Mouse (Mus musculus): ENCODE data around the gene Mindy1. TPM values are rescaled to one million over a fixed set of nuclear protein-coding genes. Genes with fewer than 3 reads are reported as not detected.
A peak's percentile ranks its signal among the peaks of the same experiment; 100 is the strongest.

The Mindy1 gene
- total and polyA plus RNA-seq, 3 experiments: 5.0 to 14.4 (median 5.4) TPM

DNA sequence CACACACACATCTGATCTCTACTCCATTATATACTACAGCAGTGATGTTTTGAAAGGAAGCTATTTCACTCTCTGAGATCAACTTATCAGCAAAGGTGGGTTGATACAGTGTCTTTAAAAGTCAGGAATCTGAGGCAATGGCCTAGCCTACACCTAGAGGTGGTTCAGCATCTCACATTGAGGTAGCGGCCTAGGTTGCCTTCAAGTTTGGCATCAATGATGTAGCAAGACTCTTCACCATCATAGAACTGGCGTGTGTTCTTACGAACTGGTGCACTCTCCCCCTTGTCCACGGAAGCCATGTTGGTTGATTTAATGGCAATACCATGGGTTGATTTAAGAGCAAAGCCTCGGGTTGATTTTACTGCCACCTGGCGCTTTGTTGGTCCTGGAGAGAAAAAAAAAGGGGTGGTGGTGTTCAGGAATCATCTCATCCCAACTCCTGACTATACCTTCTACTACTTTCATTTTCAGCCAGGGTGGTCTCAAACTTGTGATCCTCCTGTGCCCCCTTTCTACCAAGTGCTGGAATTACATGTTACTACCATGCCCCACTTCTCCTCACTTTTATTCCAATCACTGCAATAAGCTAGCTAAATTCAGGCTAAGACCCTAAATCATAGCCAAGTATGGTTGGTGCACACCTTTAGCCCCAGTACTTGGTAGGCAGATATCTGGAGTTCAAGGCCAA is 43.5 kb downstream of the Mindy1 start:
- Histone ChIP-seq H3K27me3 (replicated peaks) (no peaks in the 10 kb centered on the region), H3K4me1 (ENCODE audit: control insufficient read depth in 1 of 2, insufficient read depth in 2 of 2) (peaks cover 0 to 10% of the 10 kb centered on the region in 2 experiments; a peak in 2 of 4 replicates), H3K79me2 (replicated peaks; ENCODE audit: control insufficient read depth, extremely low read depth, insufficient read depth, poor library complexity, severe bottlenecking) (peaks cover 5% of the 10 kb centered on the region), H3K9ac (ENCODE audit: insufficient read depth, low read depth) (no peak overlapping the region), H3K9me3 (replicated peaks; ENCODE audit: low read length) (no peaks in the 10 kb centered on the region), H3K27ac (ENCODE audit: insufficient read depth, low read depth) (no peak overlapping the region), H3K4me2 (ENCODE audit: insufficient read depth, low read depth, poor library complexity, severe bottlenecking) (no peak overlapping the region), H3K36me3 (replicated peaks in 1 of 2; ENCODE audit: control insufficient read depth in 1 of 2, insufficient read depth in 1 of 2, low read length in 1 of 2) (peaks cover 83 to 99% of the 10 kb centered on the region in 2 experiments), H3K4me3 (replicated peaks in 1 of 3; ENCODE audit: low read depth in 2 of 3, low read length in 2 of 3, poor library complexity in 1 of 3) (no peak overlapping the region)
- in situ Hi-C loops (cut with MboI; ENCODE audit: low pct_ligation_motif_present, low pct_unique_long_range_greater_than_20kb, low sequenced_read_pairs) (no loop called here), dilution Hi-C loops (cut with MboI; ENCODE audit: extremely low pct_ligation_motif_present, extremely low pct_unique_long_range_greater_than_20kb, low sequenced_read_pairs) (no loop called here)
- TF ChIP-seq RAD21 (IDR thresholded peaks at IDR 0.05; ENCODE audit: low read depth, low read length) (peak; percentile 30), CTCF (conservative IDR thresholded peaks at IDR 0.05 in 1 of 2, IDR thresholded peaks at IDR 0.05 in 1 of 2; ENCODE audit: low read depth in 2 of 2, low read length in 2 of 2) (peak in 1 of 2 experiments; percentile 51; a peak in 2 of 4 replicates), PAX5 (IDR thresholded peaks at IDR 0.05; ENCODE audit: low read length) (no peak)
- DNase-seq (ENCODE audit: extremely low read depth): no peak

DNA sequence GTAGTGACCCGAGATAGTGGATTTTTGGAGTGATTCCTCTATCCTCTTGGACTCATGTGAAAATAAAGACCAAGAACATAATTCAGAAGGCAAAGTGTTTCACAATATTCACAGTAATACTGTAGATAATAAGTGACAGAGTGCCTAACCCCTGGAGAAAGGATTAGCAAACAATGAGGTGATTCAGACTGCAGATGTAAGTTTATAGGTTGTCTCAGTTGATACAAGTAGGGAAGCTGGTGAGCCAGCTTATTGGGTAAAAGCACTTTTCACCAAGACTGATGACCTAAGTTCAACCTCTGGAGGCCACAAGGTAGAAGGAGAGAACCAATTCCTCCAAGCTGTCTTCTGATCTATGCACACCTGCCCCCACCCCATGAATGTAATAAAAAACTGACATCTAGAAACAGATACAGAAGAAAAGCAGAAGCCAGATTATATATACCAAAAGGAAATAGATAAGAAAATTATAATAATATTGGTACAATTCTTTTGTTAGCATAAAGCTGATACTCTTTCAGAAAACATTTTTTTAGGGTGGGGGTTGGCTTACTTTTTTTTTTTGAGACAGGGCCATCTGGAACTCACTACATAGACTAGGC is 47.8 kb downstream of the Mindy1 start:
- H3K79me2 ChIP-seq (replicated peaks; ENCODE audit: control insufficient read depth, extremely low read depth, insufficient read depth, poor library complexity, severe bottlenecking): peaks cover 2% of the 10 kb centered on the region; the same call in 1 of the 2 replicates
- H3K36me3 ChIP-seq (replicated peaks in 1 of 2; ENCODE audit: control insufficient read depth in 1 of 2, insufficient read depth in 1 of 2, low read length in 1 of 2): peaks cover 59 to 90% of the 10 kb centered on the region in 2 experiments
- H3K4me3 ChIP-seq (replicated peaks in 1 of 3; ENCODE audit: low read depth in 2 of 3, low read length in 2 of 3, poor library complexity in 1 of 3): no peak overlapping the region
- TF ChIP-seq MAFK (IDR thresholded peaks at IDR 0.05; ENCODE audit: insufficient replicate concordance, low read length): no peak
- TF ChIP-seq ZMIZ1 (IDR thresholded peaks at IDR 0.05; ENCODE audit: low read depth, low read length): no peak
- TF ChIP-seq ZNF384 (IDR thresholded peaks at IDR 0.05; ENCODE audit: low read depth, low read length): no peak
- TF ChIP-seq MAX (IDR thresholded peaks at IDR 0.05; ENCODE audit: low read length): no peak
- no peak for TF ChIP-seq JUN (IDR thresholded peaks at IDR 0.05; ENCODE audit: insufficient read depth, low read depth, low read length)
- no peak for TF ChIP-seq ETS1 (conservative IDR thresholded peaks at IDR 0.05; ENCODE audit: low read depth, low read length)
- no peak for TF ChIP-seq POLR2A (IDR thresholded peaks at IDR 0.05; ENCODE audit: low read depth, low read length)
- no peak for TF ChIP-seq JUND (conservative IDR thresholded peaks at IDR 0.05; ENCODE audit: low read depth, low read length)
- TF ChIP-seq CHD1 (IDR thresholded peaks at IDR 0.05; ENCODE audit: low read depth, low read length): no peak
- TF ChIP-seq NRF1 (IDR thresholded peaks at IDR 0.05; ENCODE audit: low read depth, low read length): no peak
- TF ChIP-seq NELFE (IDR thresholded peaks at IDR 0.05; ENCODE audit: low read depth, low read length): no peak
- no peak for TF ChIP-seq SMC3 (IDR thresholded peaks at IDR 0.05; ENCODE audit: low read depth, low read length)
- no peak for TF ChIP-seq ZKSCAN1 (IDR thresholded peaks at IDR 0.05; ENCODE audit: borderline replicate concordance, low read depth, low read length)
- no peak for TF ChIP-seq TBP (conservative IDR thresholded peaks at IDR 0.05; ENCODE audit: low read depth, low read length)
- no peak for TF ChIP-seq HCFC1 (IDR thresholded peaks at IDR 0.05; ENCODE audit: low read depth, low read length)
- no peak for TF ChIP-seq E2F4 (IDR thresholded peaks at IDR 0.05; ENCODE audit: insufficient replicate concordance, low read depth, low read length)
- no peaks in the 10 kb centered on the region for H3K4me1 ChIP-seq (ENCODE audit: control insufficient read depth in 1 of 2, insufficient read depth in 2 of 2)
- no peaks in the 10 kb centered on the region for H3K27me3 ChIP-seq (replicated peaks)
- H3K27ac ChIP-seq (ENCODE audit: insufficient read depth, low read depth): no peak overlapping the region
- no peak overlapping the region for H3K9ac ChIP-seq (ENCODE audit: insufficient read depth, low read depth)
- no peaks in the 10 kb centered on the region for H3K9me3 ChIP-seq (replicated peaks; ENCODE audit: low read length)
- no peak overlapping the region for H3K4me2 ChIP-seq (ENCODE audit: insufficient read depth, low read depth, poor library complexity, severe bottlenecking)
- in situ Hi-C loops (cut with MboI; ENCODE audit: low pct_ligation_motif_present, low pct_unique_long_range_greater_than_20kb, low sequenced_read_pairs): no loop called here
- dilution Hi-C loops (cut with MboI; ENCODE audit: extremely low pct_ligation_motif_present, extremely low pct_unique_long_range_greater_than_20kb, low sequenced_read_pairs): no loop called here
- DNase-seq (ENCODE audit: extremely low read depth): no peak
